Mouse (Mus musculus): ENCODE data around the gene Myo1a.

DNA sequence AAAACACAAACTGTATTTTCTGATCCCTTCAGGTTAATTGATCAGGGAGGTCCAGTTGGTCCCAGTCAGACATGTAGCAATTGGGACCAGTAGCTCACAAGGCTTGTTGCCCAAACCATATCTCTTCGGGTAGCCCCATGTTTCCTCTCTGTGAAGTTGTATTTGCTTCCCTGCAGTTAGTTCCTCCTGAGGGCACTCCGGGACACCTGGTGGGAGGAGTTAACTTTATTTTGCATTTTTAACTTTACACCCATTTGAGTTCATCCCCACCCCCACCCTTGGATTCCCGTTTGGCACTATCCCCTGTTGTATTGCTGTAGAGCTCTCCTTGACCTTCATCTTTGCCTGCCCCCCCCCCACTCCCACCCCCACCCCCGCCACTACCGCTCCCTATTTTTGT, 40.9 kb downstream of the Myo1a start:
- no peak for TF ChIP-seq CTCF (IDR thresholded peaks at IDR 0.05; ENCODE audit: extremely low read depth, insufficient read depth, insufficient read length, insufficient replicate concordance)
- TF ChIP-seq POLR2A (IDR thresholded peaks at IDR 0.05; ENCODE audit: low read depth, low read length) = no peak
